Mouse (Mus musculus) cerebellum, adult 2 months (tissue): ENCODE measurements around the gene Btnl9.

Source experiments
- CTCF ChIP-seq: fragments of 200-500 bp; IDR thresholded peaks from 2 replicates; pipeline ENCODE4 v1.5.1; 2011; ENCODE audit warnings: low read depth, mild to moderate bottlenecking, control low read depth, low read length, moderate library complexity, borderline replicate concordance; ENCODE audit not compliant: insufficient read depth
- POLR2A ChIP-seq: fragments of 200-500 bp; IDR thresholded peaks from 2 replicates; pipeline ENCODE4 v1.6.1; 2011; ENCODE audit warnings: low read length, control low read depth, borderline replicate concordance; ENCODE audit not compliant: insufficient read depth

- TF ChIP-seq POLR2A (no peak), CTCF (no peak)
These were observed 4.1 kb upstream of the Btnl9 start for GRCm38 (mm10) chr11:49191083-49191482.
